Mouse (Mus musculus) neural tube, embryonic 12.5 days (tissue): ENCODE measurements around the gene Dstyk. TPM values are rescaled to one million over a fixed set of nuclear protein-coding genes. Genes with fewer than 3 reads are reported as not detected.
A peak's percentile ranks its signal among the peaks of the same experiment; 100 is the strongest.

Experiments used
- ATAC-seq: fragments of 200-750 bp; cut with Nextera tagmentation; 2 replicates; pipeline ENCODE4 v1.8.0; 2017; ENCODE audit warnings: low read depth, mild to moderate bottlenecking, moderate TSS enrichment, moderate library complexity; ENCODE audit not compliant: low FRiP score
- H3K27ac ChIP-seq: fragments of 300-500 bp; sonication (generic); 2 replicates; pipeline ENCODE4 v1.5.1; 2016
- H3K27me3 ChIP-seq: fragments of 300-500 bp; sonication (generic); replicated peaks from 2 replicates; pipeline ENCODE4 v1.6.1; 2016; ENCODE audit warnings: mild to moderate bottlenecking
- H3K36me3 ChIP-seq: fragments of 300-500 bp; sonication (generic); 2 replicates; pipeline ENCODE4 v1.6.1; 2016; ENCODE audit warnings: mild to moderate bottlenecking
- H3K4me1 ChIP-seq: fragments of 300-500 bp; sonication (generic); 2 replicates; pipeline ENCODE4 v1.6.1; 2016
- H3K4me2 ChIP-seq: fragments of 300-500 bp; sonication (generic); replicated peaks from 2 replicates; pipeline ENCODE4 v1.6.1; 2016; ENCODE audit warnings: mild to moderate bottlenecking
- H3K4me3 ChIP-seq: fragments of 300-500 bp; sonication (generic); 2 replicates; pipeline ENCODE4 v1.5.1; 2016
- H3K9ac ChIP-seq: fragments of 300-500 bp; sonication (generic); 2 replicates; pipeline ENCODE4 v1.6.1; 2016; ENCODE audit warnings: mild to moderate bottlenecking
- H3K9me3 ChIP-seq: fragments of 300-500 bp; sonication (generic); 2 replicates; pipeline ENCODE4 v1.6.1; 2016; ENCODE audit warnings: mild to moderate bottlenecking
- WGBS: fragments of 180-500 bp; shearing (Covaris S2); methylation state at CpG from one replicate; pipeline ENCODE4 v1.1.7; 2016; 5-methylcytosine and 5-hydroxymethylcytosine counted together
- polyA plus RNA-seq: library from polyadenylated mRNA; unstranded; fragments of >200 nt; fragmentation: Nextera tagmentation; extraction: Ambion mirVana; gene quantifications from 2 replicates; pipeline ENCODE4 v1.2.1, GENCODE M21; 2016

Dstyk gene
- polyA plus RNA-seq, 1 experiment from 2014 or later = 12.3 TPM

DNA sequence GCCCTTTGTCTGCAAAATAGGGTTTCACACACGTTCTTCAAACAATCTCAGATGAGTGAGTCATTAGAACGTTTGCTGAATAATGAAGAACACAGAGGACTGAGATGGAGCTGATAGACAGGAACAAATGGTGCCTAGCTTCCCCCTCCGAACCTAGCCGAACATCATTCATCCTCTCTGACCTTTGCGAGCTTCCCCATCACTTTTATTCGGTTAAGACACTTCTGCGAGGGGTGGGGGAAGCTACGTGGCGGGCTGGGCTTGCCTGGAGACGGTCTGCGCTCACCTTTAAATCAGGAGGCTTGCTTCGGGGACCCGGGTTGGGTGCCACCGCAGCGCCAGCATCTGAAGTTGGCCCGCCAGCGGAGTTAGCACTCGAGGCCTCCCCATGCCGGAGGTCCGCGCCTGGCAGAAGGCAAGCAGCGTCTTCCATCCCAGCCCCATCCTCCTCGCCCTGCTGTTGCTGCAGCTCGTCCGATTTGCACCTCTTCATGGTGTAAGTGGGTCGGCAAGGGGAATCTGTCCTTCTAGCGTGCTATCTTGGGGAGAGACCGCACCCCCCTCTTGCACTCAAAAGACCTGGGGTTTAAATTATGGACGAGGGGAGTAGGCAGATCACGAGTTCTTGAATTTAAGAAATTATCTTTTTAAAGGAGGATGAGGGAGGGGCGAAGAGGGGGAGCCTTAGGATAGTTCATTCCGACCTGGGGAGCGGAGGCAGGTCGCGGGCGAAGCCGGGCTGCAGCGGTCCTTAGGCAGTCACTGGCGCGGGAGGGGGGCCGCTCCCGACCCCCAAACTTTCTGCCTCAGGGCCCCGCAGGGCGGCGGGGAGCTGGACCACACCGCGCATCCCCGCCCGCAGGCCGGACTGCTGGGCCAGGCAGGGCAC lies 26.4 kb upstream of the Dstyk start, which contains the start of gene Tmcc2:
Gene Tmcc2 (minus strand): TSS at position 591 of the 889 bp plus-strand sequence.
- Histone ChIP-seq H3K27me3 (no peaks in the 10 kb centered on the region), H3K4me3 (peak within 1 kb of the TSS; percentile 77), H3K4me1 (peaks cover 40% of the 10 kb centered on the region), H3K36me3 (no peaks in the 10 kb centered on the region), H3K9me3 (no peaks in the 10 kb centered on the region), H3K27ac (peak within 1 kb of the TSS; percentile 75), H3K9ac (peak within 1 kb of the TSS; percentile 96), H3K4me2 (peak within 1 kb of the TSS; percentile 78)
- peak; percentile 44 for ATAC-seq
- under 1% methylated on average over 50 of the region's 50 CpGs for WGBS

DNA sequence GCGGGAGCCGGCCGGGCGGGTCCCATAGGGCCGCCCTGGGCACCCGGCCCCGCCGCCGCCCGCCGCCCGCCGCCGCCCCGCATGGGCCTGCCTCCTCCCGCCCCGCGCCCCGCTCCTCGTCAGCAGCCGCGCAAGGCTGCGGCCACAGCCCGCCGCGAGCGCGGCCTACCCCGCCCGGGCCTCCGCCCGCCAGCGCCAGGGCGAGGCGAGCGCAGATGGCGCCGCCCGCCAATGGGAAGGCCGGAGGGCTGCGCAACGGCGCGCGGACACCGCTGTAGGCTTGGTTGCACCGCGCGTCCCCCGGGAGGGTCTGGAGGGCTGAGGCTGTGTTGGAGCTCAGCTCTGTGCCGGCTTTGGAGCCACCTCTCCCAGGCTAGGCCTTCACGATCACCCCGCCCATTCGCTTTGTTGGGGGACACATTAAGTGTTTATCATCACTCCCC lies 25.8 kb upstream of the Dstyk start:
- Histone ChIP-seq H3K9me3 (no peaks in the 10 kb centered on the region), H3K4me1 (peaks cover 33% of the 10 kb centered on the region), H3K27me3 (no peaks in the 10 kb centered on the region), H3K27ac (peak overlapping the region; percentile 75), H3K4me3 (peak overlapping the region; percentile 77), H3K4me2 (peak overlapping the region; percentile 78), H3K36me3 (no peaks in the 10 kb centered on the region), H3K9ac (peak overlapping the region; percentile 96)
- WGBS = under 1% methylated on average over 54 of the region's 54 CpGs
- ATAC-seq = peak; percentile 95

- no peak overlapping the region for H3K4me3 ChIP-seq
- 74% methylated on average over 5 of the region's 5 CpGs for WGBS
- H3K36me3 ChIP-seq = no peaks in the 10 kb centered on the region
- no peak overlapping the region for H3K9ac ChIP-seq
- H3K27ac ChIP-seq = no peak overlapping the region
- H3K9me3 ChIP-seq = no peaks in the 10 kb centered on the region
- peaks cover 24% of the 10 kb centered on the region for H3K4me1 ChIP-seq
- no peak overlapping the region for H3K4me2 ChIP-seq
- H3K27me3 ChIP-seq = no peaks in the 10 kb centered on the region
- no peak for ATAC-seq
Observed at GRCm38 (mm10) chr1:132392872-132393271, 24.5 kb upstream of the Dstyk start.

- Histone ChIP-seq H3K9ac (no peak overlapping the region), H3K4me2 (no peak overlapping the region), H3K9me3 (no peaks in the 10 kb centered on the region), H3K27ac (no peak overlapping the region), H3K4me3 (no peak overlapping the region), H3K36me3 (no peaks in the 10 kb centered on the region), H3K27me3 (no peaks in the 10 kb centered on the region), H3K4me1 (no peaks in the 10 kb centered on the region)
- 75% methylated on average over 2 of the region's 2 CpGs for WGBS
- ATAC-seq = no peak
Observed at GRCm38 (mm10) chr1:132396705-132397104, 20.6 kb upstream of the Dstyk start.

DNA sequence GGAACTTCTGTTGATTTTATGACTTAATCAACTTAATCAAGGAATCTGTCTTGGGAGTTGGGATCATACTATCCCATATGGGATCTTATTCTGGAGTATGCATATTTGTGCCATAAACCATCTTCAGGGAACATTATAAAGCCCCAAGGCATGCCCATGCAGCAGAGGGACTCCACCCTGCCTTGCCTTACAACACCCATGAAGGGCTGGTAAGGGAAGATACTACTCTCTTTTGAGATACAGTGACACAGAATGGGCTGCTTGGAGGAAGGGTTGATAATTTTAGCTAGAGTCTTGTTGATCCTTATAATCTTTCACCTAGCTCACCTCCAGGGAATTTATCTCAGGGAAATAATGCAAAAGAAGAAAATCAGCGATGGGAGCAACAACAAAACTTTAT lies 16.8 kb upstream of the Dstyk start:
- H3K27me3 ChIP-seq = no peaks in the 10 kb centered on the region
- H3K9me3 ChIP-seq = no peaks in the 10 kb centered on the region
- no peak for ATAC-seq
- H3K9ac ChIP-seq = no peak overlapping the region
- no peak overlapping the region for H3K27ac ChIP-seq
- no peak overlapping the region for H3K4me3 ChIP-seq
- H3K36me3 ChIP-seq = no peaks in the 10 kb centered on the region
- WGBS = 78% methylated on average over 1 of the region's 1 CpGs
- no peak overlapping the region for H3K4me2 ChIP-seq
- no peaks in the 10 kb centered on the region for H3K4me1 ChIP-seq

DNA sequence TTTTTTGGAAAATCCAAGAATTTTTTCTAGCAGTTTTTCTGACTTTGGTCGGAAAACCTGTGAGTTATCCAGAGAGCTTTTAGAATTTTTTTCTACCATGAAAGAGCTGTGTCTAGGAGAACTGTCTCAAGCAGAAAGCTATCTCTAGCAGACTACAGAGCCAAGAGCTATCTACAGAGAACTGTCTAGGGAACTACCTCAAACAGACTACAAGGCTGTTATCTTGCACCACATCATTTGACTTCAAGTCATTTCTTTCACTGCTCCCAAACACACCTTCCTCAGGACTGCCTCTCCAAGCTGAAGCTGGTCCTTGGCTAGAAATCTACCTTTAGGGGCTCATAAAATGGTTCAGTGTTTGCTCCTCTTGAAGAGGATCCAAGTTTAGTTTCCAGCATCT lies 15.5 kb upstream of the Dstyk start:
- Histone ChIP-seq H3K27me3 (no peaks in the 10 kb centered on the region), H3K4me2 (no peak overlapping the region), H3K9me3 (no peaks in the 10 kb centered on the region), H3K4me3 (no peak overlapping the region), H3K4me1 (no peaks in the 10 kb centered on the region), H3K9ac (no peak overlapping the region), H3K27ac (no peak overlapping the region), H3K36me3 (no peaks in the 10 kb centered on the region)
- WGBS = 96% methylated on average over 1 of the region's 1 CpGs
- ATAC-seq = no peak

GRCm38 (mm10) chr1:132410657-132411056 lies 6.7 kb upstream of the Dstyk start:
- Histone ChIP-seq H3K4me2 (no peak overlapping the region), H3K27me3 (no peaks in the 10 kb centered on the region), H3K4me1 (no peaks in the 10 kb centered on the region), H3K9ac (no peak overlapping the region), H3K4me3 (no peak overlapping the region), H3K27ac (no peak overlapping the region), H3K9me3 (no peaks in the 10 kb centered on the region), H3K36me3 (no peaks in the 10 kb centered on the region)
- no peak for ATAC-seq
- WGBS = 92% methylated on average over 3 of the region's 3 CpGs

DNA sequence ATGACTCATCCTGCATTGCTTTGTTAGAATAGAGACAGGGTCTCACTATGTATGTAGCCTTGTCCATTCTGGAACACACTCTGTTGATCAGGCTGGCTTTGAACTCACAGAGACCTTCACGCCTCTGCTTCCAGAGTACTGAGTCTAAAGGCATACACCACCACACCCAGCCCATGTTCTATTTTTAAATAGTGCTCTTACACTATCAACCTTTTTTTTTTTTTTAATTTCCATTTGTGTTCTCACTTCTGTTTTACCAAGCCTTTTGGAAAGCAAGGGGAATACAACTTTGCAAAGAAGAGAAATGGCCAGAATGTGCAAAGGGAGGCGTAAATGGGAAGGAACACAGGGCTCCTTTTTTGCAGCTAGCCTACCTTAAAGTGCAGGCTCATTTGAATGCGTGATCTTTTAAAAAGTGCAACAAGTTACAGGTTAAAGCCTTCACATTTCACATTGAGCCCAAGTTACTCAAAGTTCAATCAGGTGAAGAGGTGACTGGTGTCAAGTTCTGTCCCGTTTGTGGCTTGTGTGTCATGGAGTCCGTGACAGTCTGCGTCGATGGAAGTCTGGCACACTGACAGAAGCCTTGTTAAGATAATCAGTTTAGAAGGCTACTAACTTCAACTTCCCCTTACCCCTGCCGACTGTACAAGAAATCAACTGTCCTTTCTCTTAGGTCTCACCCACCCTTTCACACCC lies 962 bp upstream of the Dstyk start:
- peaks cover 15% of the 10 kb centered on the region for H3K4me1 ChIP-seq
- H3K9ac ChIP-seq = no peak overlapping the region
- ATAC-seq = no peak
- no peaks in the 10 kb centered on the region for H3K9me3 ChIP-seq
- no peaks in the 10 kb centered on the region for H3K36me3 ChIP-seq
- WGBS = 87% methylated on average over 8 of the region's 8 CpGs
- H3K27me3 ChIP-seq = no peaks in the 10 kb centered on the region
- no peak overlapping the region for H3K4me2 ChIP-seq
- H3K27ac ChIP-seq = no peak overlapping the region
- H3K4me3 ChIP-seq = no peak overlapping the region

- WGBS = 23% methylated on average over 6 of the region's 6 CpGs
- Histone ChIP-seq H3K36me3 (no peaks in the 10 kb centered on the region), H3K9me3 (no peaks in the 10 kb centered on the region), H3K9ac (peak overlapping the region; percentile 86; the same call in 1 of the 2 replicates), H3K27ac (peak overlapping the region; percentile 82; the same call in 1 of the 2 replicates), H3K4me3 (peak overlapping the region; percentile 73), H3K4me1 (peaks cover 15% of the 10 kb centered on the region), H3K4me2 (peak overlapping the region; percentile 80), H3K27me3 (no peaks in the 10 kb centered on the region)
- no peak for ATAC-seq
Observed at GRCm38 (mm10) chr1:132416943-132417290, 438 bp upstream of the Dstyk start.

DNA sequence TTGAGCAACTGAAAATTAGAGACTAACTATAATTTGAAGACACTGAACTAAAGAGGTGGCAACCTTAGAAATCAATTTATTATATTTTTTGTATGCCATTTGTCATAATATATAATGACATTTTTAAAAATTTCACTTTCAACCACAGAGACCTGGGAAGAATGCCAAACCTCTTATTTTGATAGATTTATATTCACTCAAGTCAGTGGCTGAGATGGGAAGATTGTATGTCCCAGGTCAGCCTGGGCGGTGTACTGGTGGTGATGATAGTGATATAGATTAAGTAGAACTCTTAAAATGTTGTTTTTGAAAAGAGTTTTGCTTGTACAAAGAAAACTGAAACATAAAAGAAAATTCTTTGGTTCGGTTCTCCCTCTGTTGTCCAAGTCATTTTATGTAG lies 2.9 kb downstream of the Dstyk start:
- no peak overlapping the region for H3K27ac ChIP-seq
- no peak overlapping the region for H3K9ac ChIP-seq
- 81% methylated on average over 2 of the region's 2 CpGs for WGBS
- no peaks in the 10 kb centered on the region for H3K27me3 ChIP-seq
- H3K4me1 ChIP-seq = peaks cover 15% of the 10 kb centered on the region
- no peaks in the 10 kb centered on the region for H3K9me3 ChIP-seq
- H3K36me3 ChIP-seq = no peaks in the 10 kb centered on the region; the same call in 1 of the 2 replicates
- H3K4me2 ChIP-seq = no peak overlapping the region
- no peak overlapping the region for H3K4me3 ChIP-seq
- no peak for ATAC-seq

DNA sequence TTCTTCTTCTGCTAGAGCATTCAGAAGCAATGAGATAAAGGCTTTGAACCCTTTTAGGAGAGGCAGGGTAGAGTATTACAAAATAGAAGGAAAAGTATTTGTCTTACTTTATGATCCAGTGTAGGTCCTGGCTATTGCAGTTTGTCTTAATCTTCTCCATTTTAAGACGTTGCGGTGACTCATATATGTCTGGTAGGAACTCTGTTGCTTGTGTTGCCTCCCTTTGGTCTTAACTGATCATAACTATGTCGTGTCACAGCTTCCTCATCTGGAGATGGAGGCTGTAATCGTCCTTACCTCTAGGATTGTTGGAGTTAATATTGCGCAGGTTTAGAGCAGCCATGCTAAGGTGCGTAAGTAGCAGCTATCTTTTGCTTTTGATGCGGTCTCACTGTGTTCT lies 3.3 kb downstream of the Dstyk start:
- no peak overlapping the region for H3K27ac ChIP-seq
- H3K9ac ChIP-seq = no peak overlapping the region
- peaks cover 19% of the 10 kb centered on the region for H3K4me1 ChIP-seq
- H3K4me2 ChIP-seq = no peak overlapping the region
- no peak for ATAC-seq
- 91% methylated on average over 7 of the region's 7 CpGs for WGBS
- H3K9me3 ChIP-seq = no peaks in the 10 kb centered on the region
- no peak overlapping the region for H3K4me3 ChIP-seq
- no peaks in the 10 kb centered on the region; the same call in 1 of the 2 replicates for H3K36me3 ChIP-seq
- no peaks in the 10 kb centered on the region for H3K27me3 ChIP-seq

- ATAC-seq = no peak
- H3K4me2 ChIP-seq = no peak overlapping the region
- no peak overlapping the region for H3K27ac ChIP-seq
- no peak overlapping the region for H3K4me3 ChIP-seq
- no peaks in the 10 kb centered on the region; the same call in 1 of the 2 replicates for H3K36me3 ChIP-seq
- no peaks in the 10 kb centered on the region for H3K27me3 ChIP-seq
- H3K4me1 ChIP-seq = peaks cover 17% of the 10 kb centered on the region
- no peak overlapping the region for H3K9ac ChIP-seq
- WGBS = 90% methylated on average over 5 of the region's 5 CpGs
- no peaks in the 10 kb centered on the region for H3K9me3 ChIP-seq
Observed at GRCm38 (mm10) chr1:132422912-132423696, 5.7 kb downstream of the Dstyk start.
